Mouse (Mus musculus) layer of hippocampus, postnatal 14 days (tissue): ENCODE results near the gene 1700021F05Rik. TPM values are rescaled to one million over a fixed set of nuclear protein-coding genes. Genes with fewer than 3 reads are reported as not detected.

Experiments
- DNase-seq, 2 experiments: peaks; one replicate each; pipeline ENCODE4 v3.0.0; 2021 to 2022; ENCODE audit warnings: low spot score in 2 of 2, mixed read lengths in 1 of 2
- total RNA-seq, 2 experiments: library from RNA; stranded (reverse); gene quantifications; 2 replicates each; pipeline ENCODE4 v1.2.3; 2021

The 1700021F05Rik gene
- total RNA-seq, 2 experiments from 2014 or later, result 49.0 to 49.1 TPM

GRCm38 (mm10) chr10:43487441-43488010, 53.3 kb downstream of the 1700021F05Rik start:
- no peak for DNase-seq

- DNase-seq, result no peak
Observed at GRCm38 (mm10) chr10:43485751-43486268, 55.0 kb downstream of the 1700021F05Rik start.

- DNase-seq, result no peak
Observed at GRCm38 (mm10) chr10:43483426-43483995, 57.3 kb downstream of the 1700021F05Rik start.

- no peak for DNase-seq
Observed at GRCm38 (mm10) chr10:43482021-43482420, 58.8 kb downstream of the 1700021F05Rik start.

GRCm38 (mm10) chr10:43481179-43481578, 59.6 kb downstream of the 1700021F05Rik start:
- DNase-seq, result no peak

GRCm38 (mm10) chr10:43480227-43480849, 60.5 kb downstream of the 1700021F05Rik start:
- DNase-seq, result no peak

- peak; percentile 72 to 82 for DNase-seq
Observed at GRCm38 (mm10) chr10:43479436-43480157, 61.2 kb downstream of the 1700021F05Rik start.

GRCm38 (mm10) chr10:43478751-43479435, 61.9 kb downstream of the 1700021F05Rik start, which contains the start of gene Bend3:
Gene Bend3 (plus strand): TSS chr10:43478831.
- peak; percentile 53 to 61 for DNase-seq

- peak; percentile 36 to 48 for DNase-seq
Observed at GRCm38 (mm10) chr10:43477865-43478681, 62.7 kb downstream of the 1700021F05Rik start.

GRCm38 (mm10) chr10:43477459-43477858, 63.3 kb downstream of the 1700021F05Rik start:
- DNase-seq, result no peak

GRCm38 (mm10) chr10:43475376-43475775, 65.4 kb downstream of the 1700021F05Rik start:
- DNase-seq, result peak; percentile 19 to 20

Other genes with a start within 250 kb of the 1700021F05Rik start
- gene Bend3, start 62.2 kb downstream of the 1700021F05Rik start, total RNA-seq, result 1 to 10 TPM; 6.3 to 7.6 TPM
- gene Gm9803, start 16.9 kb downstream of the 1700021F05Rik start, total RNA-seq, result 10 to 100 TPM in 1 of 2 experiments, not detected in 1; 10.7 TPM
- gene Cd24a, start 37.3 kb upstream of the 1700021F05Rik start, total RNA-seq, result 10 to 100 TPM; 31.0 to 42.0 TPM